Mouse (Mus musculus) hindbrain, embryonic 14.5 days (tissue): ENCODE measurements around the gene Olfr399. TPM values are rescaled to one million over a fixed set of nuclear protein-coding genes. Genes with fewer than 3 reads are reported as not detected.

Source experiments
- ATAC-seq: fragments of 200-750 bp; cut with Nextera tagmentation; 2 replicates; pipeline ENCODE4 v1.8.0; 2017; ENCODE audit warnings: moderate number of reproducible peaks, mild to moderate bottlenecking, moderate TSS enrichment, moderate library complexity; ENCODE audit not compliant: low FRiP score
- DNase-seq: peaks from one replicate; pipeline ENCODE4 v3.0.0-alpha.2; 2015; ENCODE audit warnings: low spot score
- H3K27ac ChIP-seq: fragments of 300-500 bp; sonication (generic); 2 replicates; pipeline ENCODE4 v1.5.1; 2014; ENCODE audit warnings: mild to moderate bottlenecking, moderate library complexity
- H3K27me3 ChIP-seq: fragments of 300-500 bp; sonication (generic); 2 replicates; pipeline ENCODE4 v1.6.1; 2014; ENCODE audit warnings: mild to moderate bottlenecking, low read length, mixed read lengths; ENCODE audit not compliant: control insufficient read depth, insufficient read depth
- H3K36me3 ChIP-seq: fragments of 300-500 bp; sonication (generic); replicated peaks from 2 replicates; pipeline ENCODE4 v1.6.1; 2014; ENCODE audit not compliant: control insufficient read depth, insufficient read depth
- H3K4me1 ChIP-seq: fragments of 300-500 bp; sonication (generic); replicated peaks from 2 replicates; pipeline ENCODE4 v1.6.1; 2014; ENCODE audit warnings: antibody characterized with exemption, low read length, mixed read lengths; ENCODE audit not compliant: control insufficient read depth, insufficient read depth
- H3K4me2 ChIP-seq: fragments of 300-500 bp; sonication (generic); replicated peaks from 2 replicates; pipeline ENCODE4 v1.6.1; 2014; ENCODE audit warnings: mild to moderate bottlenecking, moderate library complexity
- H3K4me3 ChIP-seq: fragments of 300-500 bp; sonication (generic); replicated peaks from 2 replicates; pipeline ENCODE4 v1.5.1; 2014; ENCODE audit warnings: mild to moderate bottlenecking, low read length
- H3K9ac ChIP-seq: fragments of 300-500 bp; sonication (generic); 2 replicates; pipeline ENCODE4 v1.6.1; 2014
- H3K9me3 ChIP-seq: fragments of 300-500 bp; sonication (generic); 2 replicates; pipeline ENCODE4 v1.6.1; 2016; ENCODE audit warnings: low read length; ENCODE audit not compliant: control insufficient read depth
- WGBS: fragments of 180-500 bp; shearing (Covaris S2); extraction: QIAGEN DNeasy Blood & Tissue Kit; methylation state at CpG from one replicate; pipeline ENCODE4 v1.1.7; 2014; 5-methylcytosine and 5-hydroxymethylcytosine counted together
- polyA plus RNA-seq: library from polyadenylated mRNA; unstranded; fragments of >200 nt; fragmentation: Nextera tagmentation; extraction: Ambion mirVana; gene quantifications from 2 replicates; pipeline ENCODE4 v1.2.1, GENCODE M21; 2014

Olfr399 gene
- polyA plus RNA-seq: not detected in 2 replicates

GRCm38 (mm10) chr11:74056451-74056850 lies at the start of gene Olfr399, which contains the start of gene Olfr139:
Gene Olfr399 (minus strand): TSS chr11:74056615.
Gene Olfr139 (minus strand): TSS chr11:74056551.
- Histone ChIP-seq H3K4me1 (no peaks in the 10 kb centered on the region), H3K9me3 (peaks cover 29% of the 10 kb centered on the region), H3K27me3 (no peaks in the 10 kb centered on the region), H3K27ac (no peak within 1 kb of the TSS), H3K4me2 (no peak within 1 kb of the TSS), H3K4me3 (no peak within 1 kb of the TSS), H3K36me3 (no peaks in the 10 kb centered on the region), H3K9ac (no peak within 1 kb of the TSS)
- DNase-seq: no peak
- ATAC-seq: no peak
- WGBS: 72% methylated on average over 2 of the region's 2 CpGs

GRCm38 (mm10) chr11:74105066-74105465 lies 48.7 kb upstream of the Olfr399 start:
- DNase-seq: no peak
- Histone ChIP-seq H3K9ac (no peak overlapping the region), H3K9me3 (peaks cover 19% of the 10 kb centered on the region; the same call in 1 of the 2 replicates), H3K4me2 (no peak overlapping the region), H3K4me3 (no peak overlapping the region), H3K27me3 (no peaks in the 10 kb centered on the region), H3K4me1 (no peaks in the 10 kb centered on the region), H3K36me3 (no peaks in the 10 kb centered on the region), H3K27ac (no peak overlapping the region)
- ATAC-seq: no peak
- WGBS: 42% methylated on average over 5 of the region's 5 CpGs

GRCm38 (mm10) chr11:74101507-74101906 lies 45.1 kb upstream of the Olfr399 start:
- no peak overlapping the region for H3K4me2 ChIP-seq
- no peak overlapping the region for H3K4me3 ChIP-seq
- no peaks in the 10 kb centered on the region for H3K36me3 ChIP-seq
- no peaks in the 10 kb centered on the region for H3K4me1 ChIP-seq
- 0 out of 2 replicates have a peak, but pooled peaks cover 23% of the 10 kb centered on the region for H3K9me3 ChIP-seq
- H3K27ac ChIP-seq: no peak overlapping the region
- WGBS: 53% methylated on average over 2 of the region's 2 CpGs
- no peaks in the 10 kb centered on the region for H3K27me3 ChIP-seq
- H3K9ac ChIP-seq: no peak overlapping the region
- DNase-seq (no peak), ATAC-seq (no peak)

GRCm38 (mm10) chr11:74100724-74101123 lies 44.3 kb upstream of the Olfr399 start:
- DNase-seq (no peak), ATAC-seq (no peak)
- Histone ChIP-seq H3K9me3 (0 out of 2 replicates have a peak, but pooled peaks cover 23% of the 10 kb centered on the region), H3K36me3 (no peaks in the 10 kb centered on the region), H3K27ac (no peak overlapping the region), H3K4me3 (no peak overlapping the region), H3K27me3 (no peaks in the 10 kb centered on the region), H3K4me2 (no peak overlapping the region), H3K4me1 (no peaks in the 10 kb centered on the region), H3K9ac (no peak overlapping the region)
- WGBS: 80% methylated on average over 2 of the region's 2 CpGs

GRCm38 (mm10) chr11:74069655-74070054 lies 13.2 kb upstream of the Olfr399 start, which contains the start of gene Zfp616:
Gene Zfp616 (plus strand): TSS chr11:74069955.
- no peaks in the 10 kb centered on the region for H3K4me1 ChIP-seq
- DNase-seq (no peak), ATAC-seq (no peak)
- H3K4me2 ChIP-seq: no peak within 1 kb of the TSS
- no peaks in the 10 kb centered on the region for H3K36me3 ChIP-seq
- no peak within 1 kb of the TSS for H3K9ac ChIP-seq
- 89% methylated on average over 1 of the region's 1 CpGs for WGBS
- H3K4me3 ChIP-seq: no peak within 1 kb of the TSS
- no peak within 1 kb of the TSS for H3K27ac ChIP-seq
- H3K27me3 ChIP-seq: no peaks in the 10 kb centered on the region
- H3K9me3 ChIP-seq: 0 out of 2 replicates have a peak, but pooled peaks cover 21% of the 10 kb centered on the region

GRCm38 (mm10) chr11:74051347-74051746 lies 5.1 kb downstream of the Olfr399 start:
- no peak for DNase-seq
- no peak overlapping the region for H3K4me2 ChIP-seq
- no peak for ATAC-seq
- no peaks in the 10 kb centered on the region for H3K36me3 ChIP-seq
- no peaks in the 10 kb centered on the region for H3K27me3 ChIP-seq
- H3K9ac ChIP-seq: no peak overlapping the region
- H3K9me3 ChIP-seq: peaks cover 31% of the 10 kb centered on the region
- H3K4me1 ChIP-seq: no peaks in the 10 kb centered on the region
- H3K4me3 ChIP-seq: no peak overlapping the region
- H3K27ac ChIP-seq: no peak overlapping the region
- 76% methylated on average over 3 of the region's 3 CpGs for WGBS

Other genes starting within 250 kb of the Olfr399 start
- not detected in 2 replicates for gene Olfr392, start 239.6 kb downstream of the Olfr399 start, polyA plus RNA-seq
- not detected in 2 replicates for gene Olfr393, start 205.2 kb downstream of the Olfr399 start, polyA plus RNA-seq
- not detected in 2 replicates for gene Olfr394, start 165.8 kb downstream of the Olfr399 start, polyA plus RNA-seq
- gene Olfr395, start 147.3 kb downstream of the Olfr399 start, polyA plus RNA-seq: not detected in 2 replicates
- gene Olfr23, start 119.9 kb downstream of the Olfr399 start, polyA plus RNA-seq: not detected in 2 replicates
- not detected in 2 replicates for gene Olfr397, start 95.8 kb downstream of the Olfr399 start, polyA plus RNA-seq
- gene Olfr398, start 66.2 kb downstream of the Olfr399 start, polyA plus RNA-seq: not detected in 2 replicates
- gene Olfr139, start 64 bp downstream of the Olfr399 start, polyA plus RNA-seq: not detected in 2 replicates
- gene Zfp616, start 13.3 kb upstream of the Olfr399 start, polyA plus RNA-seq: not detected in 2 replicates
- gene Olfr401, start 57.1 kb upstream of the Olfr399 start, polyA plus RNA-seq: not detected in 2 replicates
- not detected in 2 replicates for gene Olfr402, start 96.9 kb upstream of the Olfr399 start, polyA plus RNA-seq
- gene Olfr403, start 129.6 kb upstream of the Olfr399 start, polyA plus RNA-seq: not detected in 2 replicates
- not detected in 2 replicates for gene Olfr43, start 154.8 kb upstream of the Olfr399 start, polyA plus RNA-seq
- gene Olfr406, start 203.2 kb upstream of the Olfr399 start, polyA plus RNA-seq: not detected in 2 replicates
- gene Olfr59, start 227.1 kb upstream of the Olfr399 start, polyA plus RNA-seq: not detected in 2 replicates